Mouse (Mus musculus) heart, embryonic 13.5 days (tissue): ENCODE results near the gene Cacna2d3. TPM values are rescaled to one million over a fixed set of nuclear protein-coding genes. Genes with fewer than 3 reads are reported as not detected.

Experiments
- ATAC-seq: fragments of 200-750 bp; cut with Nextera tagmentation; 2 replicates; pipeline ENCODE4 v1.8.0; 2017; ENCODE audit warnings: moderate TSS enrichment; ENCODE audit not compliant: insufficient number of reproducible peaks, low FRiP score, low TSS enrichment; ENCODE audit errors: extremely low read depth
- H3K27ac ChIP-seq: fragments of 300-500 bp; sonication (generic); replicated peaks from 2 replicates; pipeline ENCODE4 v1.5.1; 2015; ENCODE audit warnings: moderate library complexity, mild to moderate bottlenecking, inconsistent platforms
- H3K27me3 ChIP-seq: fragments of 300-500 bp; sonication (generic); replicated peaks from 2 replicates; pipeline ENCODE4 v1.6.1; 2015; ENCODE audit warnings: mild to moderate bottlenecking, inconsistent platforms
- H3K36me3 ChIP-seq: fragments of 300-500 bp; sonication (generic); 2 replicates; pipeline ENCODE4 v1.6.1; 2015; ENCODE audit warnings: mild to moderate bottlenecking, inconsistent platforms
- H3K4me1 ChIP-seq: fragments of 300-500 bp; sonication (generic); 2 replicates; pipeline ENCODE4 v1.6.1; 2015; ENCODE audit warnings: inconsistent platforms
- H3K4me2 ChIP-seq: fragments of 300-500 bp; sonication (generic); 2 replicates; pipeline ENCODE4 v1.6.1; 2015; ENCODE audit warnings: inconsistent platforms, mild to moderate bottlenecking, moderate library complexity
- H3K4me3 ChIP-seq: fragments of 300-500 bp; sonication (generic); 2 replicates; pipeline ENCODE4 v1.5.1; 2015; ENCODE audit warnings: moderate library complexity, mild to moderate bottlenecking, inconsistent platforms
- H3K9ac ChIP-seq: fragments of 300-500 bp; sonication (generic); 2 replicates; pipeline ENCODE4 v1.6.1; 2015; ENCODE audit warnings: inconsistent platforms, mild to moderate bottlenecking, moderate library complexity
- H3K9me3 ChIP-seq: fragments of 300-500 bp; sonication (generic); 2 replicates; pipeline ENCODE4 v1.6.1; 2016; ENCODE audit warnings: inconsistent platforms
- WGBS: fragments of 180-500 bp; shearing (Covaris S2); methylation state at CpG from one replicate; pipeline ENCODE4 v1.1.7; 2015; ENCODE audit warnings: mixed read lengths; 5-methylcytosine and 5-hydroxymethylcytosine counted together
- polyA plus RNA-seq: library from polyadenylated mRNA; unstranded; fragments of >200 nt; fragmentation: Nextera tagmentation; extraction: Ambion mirVana; gene quantifications from 2 replicates; pipeline ENCODE4 v1.2.1, GENCODE M21; 2015

Cacna2d3 gene
- polyA plus RNA-seq, 1 experiment from 2014 or later = 0.33 TPM

DNA sequence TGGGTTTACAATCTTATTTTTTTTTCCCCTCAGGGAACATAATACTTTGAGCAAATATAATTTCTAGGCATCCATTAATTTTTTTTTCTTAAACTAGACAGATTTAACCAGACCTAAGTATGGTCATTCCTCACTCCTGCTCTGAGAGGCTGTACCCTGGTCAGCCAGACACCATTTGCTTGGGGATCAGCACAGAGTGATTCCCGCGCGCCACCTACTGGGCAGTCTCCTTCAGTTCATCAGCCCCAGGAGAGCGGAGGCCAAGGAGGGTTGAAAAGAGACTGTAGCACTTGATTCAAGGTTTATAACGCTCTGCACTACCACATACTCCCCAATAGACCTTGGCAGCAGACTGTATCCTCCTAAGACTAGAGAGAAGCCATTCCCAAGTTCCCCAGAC is 631.6 kb downstream of the Cacna2d3 start:
- no peak overlapping the region for H3K4me2 ChIP-seq
- no peaks in the 10 kb centered on the region for H3K9me3 ChIP-seq
- peaks cover 15% of the 10 kb centered on the region for H3K27me3 ChIP-seq
- H3K36me3 ChIP-seq = no peaks in the 10 kb centered on the region
- no peak; the same call in 1 of the 2 replicates for ATAC-seq
- H3K9ac ChIP-seq = no peak overlapping the region
- 4% methylated on average over 5 of the region's 5 CpGs for WGBS
- H3K27ac ChIP-seq = no peak overlapping the region
- peaks cover 8% of the 10 kb centered on the region; the same call in 1 of the 2 replicates for H3K4me1 ChIP-seq
- H3K4me3 ChIP-seq = no peak overlapping the region

DNA sequence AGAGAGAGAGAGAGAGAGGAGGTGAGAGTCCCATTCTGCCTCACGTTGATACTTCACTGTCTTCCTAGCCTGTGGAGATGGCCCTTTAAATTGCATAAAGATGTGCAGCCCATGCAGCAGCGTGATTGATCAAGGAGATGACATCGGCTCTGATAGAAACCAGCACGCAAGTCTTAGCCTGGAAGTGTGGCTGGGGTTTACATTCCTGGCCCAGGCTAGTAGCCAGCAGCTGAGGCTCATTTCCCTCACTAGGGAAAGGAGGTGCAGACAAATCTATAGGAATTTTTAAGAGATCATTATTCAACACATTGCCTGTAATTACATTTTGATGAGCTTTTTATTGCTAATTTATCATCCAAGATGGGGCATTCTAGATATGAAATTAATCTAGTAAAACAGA is 635.1 kb downstream of the Cacna2d3 start:
- H3K4me1 ChIP-seq = peaks cover 3% of the 10 kb centered on the region
- peaks cover 15% of the 10 kb centered on the region for H3K27me3 ChIP-seq
- WGBS = 29% methylated on average over 4 of the region's 4 CpGs
- H3K4me3 ChIP-seq = no peak overlapping the region
- no peak overlapping the region for H3K9ac ChIP-seq
- no peak overlapping the region for H3K27ac ChIP-seq
- no peak overlapping the region for H3K4me2 ChIP-seq
- no peaks in the 10 kb centered on the region for H3K36me3 ChIP-seq
- no peaks in the 10 kb centered on the region for H3K9me3 ChIP-seq
- no peak for ATAC-seq

GRCm38 (mm10) chr14:29085493-29086159 is 636.0 kb downstream of the Cacna2d3 start:
- Histone ChIP-seq H3K36me3 (no peaks in the 10 kb centered on the region), H3K27me3 (peaks cover 10% of the 10 kb centered on the region), H3K4me3 (no peak overlapping the region), H3K27ac (no peak overlapping the region), H3K9me3 (no peaks in the 10 kb centered on the region), H3K4me1 (peaks cover 5% of the 10 kb centered on the region), H3K9ac (no peak overlapping the region), H3K4me2 (no peak overlapping the region)
- ATAC-seq = no peak
- WGBS = 75% methylated on average over 7 of the region's 7 CpGs

GRCm38 (mm10) chr14:29082171-29082570 is 639.5 kb downstream of the Cacna2d3 start:
- H3K4me1 ChIP-seq = peaks cover 7% of the 10 kb centered on the region
- H3K4me3 ChIP-seq = no peak overlapping the region
- no peak overlapping the region for H3K27ac ChIP-seq
- no peak overlapping the region for H3K4me2 ChIP-seq
- H3K9me3 ChIP-seq = no peaks in the 10 kb centered on the region
- H3K36me3 ChIP-seq = no peaks in the 10 kb centered on the region
- H3K9ac ChIP-seq = no peak overlapping the region
- peaks cover 5% of the 10 kb centered on the region for H3K27me3 ChIP-seq
- WGBS = 77% methylated on average over 1 of the region's 1 CpGs
- ATAC-seq = no peak

DNA sequence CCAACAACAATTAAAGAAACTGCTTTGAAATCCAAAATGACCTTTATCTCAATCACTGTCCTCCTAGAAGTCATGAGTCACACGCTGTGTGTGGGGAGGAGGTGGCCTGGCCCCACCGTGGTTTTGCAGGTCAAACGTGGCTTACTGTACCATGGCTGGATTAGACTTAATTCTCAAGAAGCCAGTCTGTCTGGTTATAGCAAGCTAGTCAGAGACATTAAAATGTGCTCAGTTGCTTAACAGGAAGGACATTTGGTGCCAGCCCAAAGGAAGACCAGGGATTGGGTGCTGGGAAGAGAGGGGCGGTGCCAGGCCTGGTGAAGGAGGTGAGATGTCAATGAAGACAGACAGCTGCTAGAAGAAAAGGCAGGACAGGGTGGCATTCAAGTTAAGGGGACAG is 641.0 kb downstream of the Cacna2d3 start:
- Histone ChIP-seq H3K9me3 (no peaks in the 10 kb centered on the region), H3K36me3 (no peaks in the 10 kb centered on the region), H3K4me3 (no peak overlapping the region), H3K27me3 (peaks cover 5% of the 10 kb centered on the region; the same call in 1 of the 2 replicates), H3K4me1 (peaks cover 7% of the 10 kb centered on the region; the same call in 1 of the 2 replicates), H3K9ac (no peak overlapping the region), H3K4me2 (no peak overlapping the region), H3K27ac (no peak overlapping the region)
- ATAC-seq = no peak
- 67% methylated on average over 4 of the region's 4 CpGs for WGBS

GRCm38 (mm10) chr14:29080228-29080627 is 641.4 kb downstream of the Cacna2d3 start:
- peaks cover 7% of the 10 kb centered on the region; the same call in 1 of the 2 replicates for H3K4me1 ChIP-seq
- H3K4me2 ChIP-seq = no peak overlapping the region
- 78% methylated on average over 4 of the region's 4 CpGs for WGBS
- H3K27ac ChIP-seq = no peak overlapping the region
- no peaks in the 10 kb centered on the region for H3K9me3 ChIP-seq
- H3K27me3 ChIP-seq = peaks cover 5% of the 10 kb centered on the region; the same call in 1 of the 2 replicates
- ATAC-seq = no peak
- no peak overlapping the region for H3K9ac ChIP-seq
- H3K36me3 ChIP-seq = no peaks in the 10 kb centered on the region
- no peak overlapping the region for H3K4me3 ChIP-seq

DNA sequence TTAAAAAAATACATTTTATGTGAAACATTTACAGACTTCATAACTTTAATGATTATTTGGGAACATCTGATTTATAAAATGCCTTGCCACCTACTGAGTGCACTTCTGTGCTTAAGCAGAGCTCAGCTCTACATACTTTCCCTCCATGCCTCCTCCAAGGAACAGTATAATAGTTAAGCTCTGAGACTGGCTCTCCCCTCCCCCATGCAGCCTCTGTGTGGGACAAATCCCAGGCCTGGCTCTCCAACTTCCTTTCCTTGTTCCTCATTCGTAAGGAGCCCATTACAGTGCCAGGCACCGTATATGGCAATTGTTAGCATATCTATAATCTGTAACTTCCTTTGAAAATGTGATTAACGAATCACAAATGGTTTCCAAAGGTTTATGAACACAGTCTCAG is 644.2 kb downstream of the Cacna2d3 start:
- Histone ChIP-seq H3K4me2 (no peak overlapping the region), H3K9ac (no peak overlapping the region), H3K36me3 (no peaks in the 10 kb centered on the region), H3K27ac (no peak overlapping the region), H3K4me1 (peaks cover 9% of the 10 kb centered on the region; the same call in 1 of the 2 replicates), H3K4me3 (no peak overlapping the region), H3K9me3 (no peaks in the 10 kb centered on the region), H3K27me3 (peaks cover 5% of the 10 kb centered on the region)
- WGBS = 39% methylated on average over 3 of the region's 3 CpGs
- no peak for ATAC-seq

GRCm38 (mm10) chr14:29073747-29074146 is 647.9 kb downstream of the Cacna2d3 start:
- no peaks in the 10 kb centered on the region for H3K9me3 ChIP-seq
- H3K4me1 ChIP-seq = peaks cover 6% of the 10 kb centered on the region; the same call in 1 of the 2 replicates
- no peaks in the 10 kb centered on the region for H3K36me3 ChIP-seq
- H3K9ac ChIP-seq = no peak overlapping the region
- no peak overlapping the region for H3K4me2 ChIP-seq
- H3K27ac ChIP-seq = no peak overlapping the region
- ATAC-seq = no peak
- H3K4me3 ChIP-seq = no peak overlapping the region
- 69% methylated on average over 4 of the region's 4 CpGs for WGBS
- peaks cover 3% of the 10 kb centered on the region for H3K27me3 ChIP-seq

DNA sequence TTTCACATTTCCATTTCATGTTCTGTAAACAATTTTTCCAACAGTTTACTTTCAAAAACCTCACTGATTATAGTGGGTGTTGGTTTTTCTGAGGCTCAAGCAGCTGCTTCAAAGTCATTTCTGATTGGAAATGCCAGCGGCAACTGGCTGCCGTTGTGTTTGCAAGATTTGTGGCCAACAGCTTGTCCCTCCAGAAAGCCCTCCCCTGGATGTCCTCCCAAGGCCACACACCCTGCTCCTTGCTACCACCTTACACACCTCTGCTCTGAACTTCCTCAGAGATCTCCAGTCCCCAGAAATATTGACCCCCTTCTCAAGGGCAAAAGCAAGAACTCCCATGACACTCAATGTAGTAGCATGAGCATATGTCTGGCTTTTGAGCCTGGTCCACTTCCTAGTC is 659.0 kb downstream of the Cacna2d3 start:
- H3K27me3 ChIP-seq = no peaks in the 10 kb centered on the region
- H3K4me2 ChIP-seq = no peak overlapping the region
- WGBS = 83% methylated on average over 2 of the region's 2 CpGs
- H3K36me3 ChIP-seq = no peaks in the 10 kb centered on the region
- no peak overlapping the region for H3K9ac ChIP-seq
- H3K4me1 ChIP-seq = no peaks in the 10 kb centered on the region
- no peak for ATAC-seq
- H3K4me3 ChIP-seq = no peak overlapping the region
- no peaks in the 10 kb centered on the region for H3K9me3 ChIP-seq
- no peak overlapping the region for H3K27ac ChIP-seq

DNA sequence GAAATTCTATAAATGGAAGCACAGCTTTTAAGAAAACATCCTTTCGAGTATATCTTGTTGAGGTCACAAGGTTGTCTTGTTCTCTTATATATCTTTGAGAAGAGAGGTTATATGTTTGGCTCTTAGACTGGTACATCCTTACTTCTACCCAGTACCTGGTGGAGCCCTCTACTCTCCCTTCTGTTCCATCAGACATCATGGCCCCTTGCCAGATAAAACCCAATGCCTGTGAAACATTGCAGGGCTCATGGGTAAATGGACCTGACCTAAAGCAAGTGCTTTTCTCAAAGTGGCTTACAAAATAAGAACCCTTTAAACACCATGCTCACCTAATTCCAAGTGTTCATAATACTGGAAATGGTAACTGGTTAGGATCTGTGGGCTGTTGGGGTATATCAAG is 660.2 kb downstream of the Cacna2d3 start:
- no peak overlapping the region for H3K4me3 ChIP-seq
- H3K9me3 ChIP-seq = no peaks in the 10 kb centered on the region

GRCm38 (mm10) chr14:29060679-29061078 is 661.0 kb downstream of the Cacna2d3 start:
- no peak for ATAC-seq
- Histone ChIP-seq H3K9ac (no peak overlapping the region), H3K4me3 (no peak overlapping the region), H3K27ac (no peak overlapping the region), H3K36me3 (no peaks in the 10 kb centered on the region), H3K4me1 (no peaks in the 10 kb centered on the region), H3K9me3 (no peaks in the 10 kb centered on the region), H3K4me2 (no peak overlapping the region), H3K27me3 (no peaks in the 10 kb centered on the region)

More for the DNA sequence above, 660.2 kb downstream of the Cacna2d3 start:
- Histone ChIP-seq H3K9ac (no peak overlapping the region), H3K36me3 (no peaks in the 10 kb centered on the region), H3K27ac (no peak overlapping the region), H3K4me1 (no peaks in the 10 kb centered on the region), H3K4me2 (no peak overlapping the region), H3K27me3 (no peaks in the 10 kb centered on the region)
- WGBS = 62% methylated on average over 1 of the region's 1 CpGs
- ATAC-seq = no peak
